Mouse (Mus musculus) intestine, postnatal 0 days (tissue): ENCODE data around the gene Eapp. TPM values are rescaled to one million over a fixed set of nuclear protein-coding genes. Genes with fewer than 3 reads are reported as not detected.
"Not testable (repeated sequence)": the region's sequence is repeated elsewhere in the genome, so short reads cannot be mapped to it uniquely, and the experiment has no call there.

Source experiments
- ATAC-seq: fragments of 200-750 bp; cut with Nextera tagmentation; 2 replicates; pipeline ENCODE4 v1.8.0; 2017; ENCODE audit warnings: mild to moderate bottlenecking, moderate TSS enrichment, moderate library complexity
- H3K27ac ChIP-seq: fragments of 300-500 bp; sonication (generic); 2 replicates; pipeline ENCODE4 v1.5.1; 2014; ENCODE audit warnings: mild to moderate bottlenecking, low read depth, low read length, moderate library complexity
- H3K27me3 ChIP-seq: fragments of 300-500 bp; sonication (generic); replicated peaks from 2 replicates; pipeline ENCODE4 v1.6.1; 2014; ENCODE audit warnings: low read length, mixed read lengths; ENCODE audit not compliant: control insufficient read depth, insufficient read depth
- H3K36me3 ChIP-seq: fragments of 300-500 bp; sonication (generic); 2 replicates; pipeline ENCODE4 v1.6.1; 2014; ENCODE audit warnings: mild to moderate bottlenecking, moderate library complexity; ENCODE audit not compliant: control insufficient read depth, insufficient read depth
- H3K4me1 ChIP-seq: fragments of 300-500 bp; sonication (generic); replicated peaks from 2 replicates; pipeline ENCODE4 v1.6.1; 2014; ENCODE audit warnings: antibody characterized with exemption, low read length, mixed read lengths; ENCODE audit not compliant: control insufficient read depth, insufficient read depth
- H3K4me2 ChIP-seq: fragments of 300-500 bp; sonication (generic); replicated peaks from 2 replicates; pipeline ENCODE4 v1.6.1; 2014; ENCODE audit warnings: low read depth, mild to moderate bottlenecking, moderate library complexity
- H3K4me3 ChIP-seq: fragments of 300-500 bp; sonication (generic); 2 replicates; pipeline ENCODE4 v1.5.1; 2014; ENCODE audit warnings: low read depth, low read length
- H3K9ac ChIP-seq: fragments of 300-500 bp; sonication (generic); 2 replicates; pipeline ENCODE4 v1.6.1; 2014; ENCODE audit warnings: mild to moderate bottlenecking, low read depth, low read length
- H3K9me3 ChIP-seq: fragments of 300-500 bp; sonication (generic); 2 replicates; pipeline ENCODE4 v1.6.1; 2016; ENCODE audit warnings: mixed run types; ENCODE audit not compliant: control insufficient read depth
- CTCF ChIP-seq: sonication (generic); IDR thresholded peaks from 2 replicates; pipeline ENCODE4 v1.5.1; 2016; ENCODE audit warnings: low read depth, mild to moderate bottlenecking, control low read depth, antibody characterized with exemption, moderate library complexity
- WGBS: fragments of 180-500 bp; shearing (Covaris S2); extraction: QIAGEN DNeasy Blood & Tissue Kit; methylation state at CpG from one replicate; pipeline ENCODE4 v1.1.7; 2014; 5-methylcytosine and 5-hydroxymethylcytosine counted together
- polyA plus RNA-seq: library from polyadenylated mRNA; unstranded; fragments of >200 nt; fragmentation: Nextera tagmentation; extraction: Ambion mirVana; gene quantifications from 2 replicates; pipeline ENCODE4 v1.2.1, GENCODE M21; 2015

Gene Eapp
- polyA plus RNA-seq, 1 experiment from 2014 or later, result 94.1 TPM

GRCm38 (mm10) chr12:54713822-54714626 is 18.3 kb upstream of the Eapp start:
- not testable (repeated sequence) for H3K4me3 ChIP-seq, H3K27me3 ChIP-seq, H3K27ac ChIP-seq, H3K4me1 ChIP-seq, H3K4me2 ChIP-seq, H3K9me3 ChIP-seq, H3K9ac ChIP-seq, H3K36me3 ChIP-seq
- WGBS, result 0% methylated on average over 2 of the region's 48 CpGs
- ATAC-seq, result peak; percentile 57

- H3K36me3 ChIP-seq, result not testable (repeated sequence)
- ATAC-seq, result peak; percentile 80
- WGBS, result 0% methylated on average over 3 of the region's 8 CpGs
Measured at GRCm38 (mm10) chr12:54710494-54710879, 14.8 kb upstream of the Eapp start.

GRCm38 (mm10) chr12:54709691-54710493 is 14.2 kb upstream of the Eapp start:
- not testable (repeated sequence) for H3K9ac ChIP-seq, H3K27ac ChIP-seq, H3K9me3 ChIP-seq, H3K4me1 ChIP-seq, H3K4me2 ChIP-seq, H3K4me3 ChIP-seq, H3K27me3 ChIP-seq, H3K36me3 ChIP-seq
- 1% methylated on average over 9 of the region's 44 CpGs for WGBS
- ATAC-seq, result peak; percentile 37

More at GRCm38 (mm10) chr12:54710494-54710879, 14.8 kb upstream of the Eapp start:
- not testable (repeated sequence) for H3K4me1 ChIP-seq, H3K27me3 ChIP-seq, H3K4me3 ChIP-seq, H3K9me3 ChIP-seq, H3K27ac ChIP-seq, H3K9ac ChIP-seq, H3K4me2 ChIP-seq

GRCm38 (mm10) chr12:54699394-54699793 is 3.7 kb upstream of the Eapp start:
- no peaks in the 10 kb centered on the region for H3K4me1 ChIP-seq
- no peak overlapping the region for H3K4me3 ChIP-seq
- no peak for ATAC-seq
- H3K27me3 ChIP-seq, result 0 out of 2 replicates have a peak, but pooled peaks cover 2% of the 10 kb centered on the region
- no peak for TF ChIP-seq CTCF
- WGBS, result 75% methylated on average over 7 of the region's 7 CpGs
- H3K4me2 ChIP-seq, result no peak overlapping the region
- H3K27ac ChIP-seq, result no peak overlapping the region
- no peaks in the 10 kb centered on the region for H3K9me3 ChIP-seq
- H3K9ac ChIP-seq, result no peak overlapping the region
- H3K36me3 ChIP-seq, result no peaks in the 10 kb centered on the region

GRCm38 (mm10) chr12:54697791-54698250 is 2.1 kb upstream of the Eapp start:
- H3K27me3 ChIP-seq, result 0 out of 2 replicates have a peak, but pooled peaks cover 2% of the 10 kb centered on the region
- peaks cover 2% of the 10 kb centered on the region; the same call in 1 of the 2 replicates for H3K36me3 ChIP-seq
- H3K9me3 ChIP-seq, result no peaks in the 10 kb centered on the region
- H3K4me1 ChIP-seq, result no peaks in the 10 kb centered on the region
- no peak overlapping the region for H3K9ac ChIP-seq
- no peak overlapping the region for H3K4me3 ChIP-seq
- ATAC-seq, result no peak
- no peak overlapping the region for H3K27ac ChIP-seq
- H3K4me2 ChIP-seq, result no peak overlapping the region
- TF ChIP-seq CTCF, result no peak
- 37% methylated on average over 6 of the region's 6 CpGs for WGBS

- ATAC-seq, result peak; percentile 67
- peak; percentile 50 for TF ChIP-seq CTCF
- H3K27ac ChIP-seq, result no peak overlapping the region
Measured at GRCm38 (mm10) chr12:54697003-54697597, 1.4 kb upstream of the Eapp start.

More at GRCm38 (mm10) chr12:54697003-54697597, 1.4 kb upstream of the Eapp start:
- Histone ChIP-seq H3K4me3 (no peak overlapping the region), H3K4me2 (no peak overlapping the region), H3K9ac (no peak overlapping the region), H3K36me3 (peaks cover 9% of the 10 kb centered on the region), H3K4me1 (no peaks in the 10 kb centered on the region), H3K27me3 (0 out of 2 replicates have a peak, but pooled peaks cover under 1% of the 10 kb centered on the region), H3K9me3 (no peaks in the 10 kb centered on the region)
- WGBS, result 6% methylated on average over 7 of the region's 7 CpGs
